Mouse (Mus musculus) lung, postnatal 14 days (tissue): ENCODE data around the gene 4921511M17Rik.
"Not testable (repeated sequence)": the region's sequence is repeated elsewhere in the genome, so short reads cannot be mapped to it uniquely, and the experiment has no call there.

Experiments used
- DNase-seq: peaks from one replicate; pipeline ENCODE4 v3.0.0; 2021

4921511M17Rik gene

DNA sequence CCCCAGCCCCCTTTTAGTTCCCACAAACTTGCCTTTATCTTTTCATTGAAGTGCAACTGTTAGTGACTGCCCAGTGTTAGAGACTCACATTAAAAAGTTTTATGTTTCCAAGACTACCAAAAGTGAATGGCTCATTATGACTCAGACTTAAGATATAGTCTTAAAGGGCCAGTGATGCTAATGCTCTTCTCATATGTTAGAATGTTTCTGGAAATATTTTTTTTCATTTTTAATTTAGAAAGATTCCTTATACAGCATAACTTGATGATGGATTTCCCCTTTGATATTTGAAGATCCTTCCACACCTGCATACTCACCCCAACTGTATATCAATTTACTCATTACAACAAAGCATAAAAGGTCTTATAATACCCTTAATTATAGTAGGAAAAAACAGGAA is at the start of gene 4921511M17Rik:
Gene 4921511M17Rik (minus strand): TSS at position 101 of the 400 bp plus-strand sequence.
- DNase-seq: not testable (repeated sequence)

DNA sequence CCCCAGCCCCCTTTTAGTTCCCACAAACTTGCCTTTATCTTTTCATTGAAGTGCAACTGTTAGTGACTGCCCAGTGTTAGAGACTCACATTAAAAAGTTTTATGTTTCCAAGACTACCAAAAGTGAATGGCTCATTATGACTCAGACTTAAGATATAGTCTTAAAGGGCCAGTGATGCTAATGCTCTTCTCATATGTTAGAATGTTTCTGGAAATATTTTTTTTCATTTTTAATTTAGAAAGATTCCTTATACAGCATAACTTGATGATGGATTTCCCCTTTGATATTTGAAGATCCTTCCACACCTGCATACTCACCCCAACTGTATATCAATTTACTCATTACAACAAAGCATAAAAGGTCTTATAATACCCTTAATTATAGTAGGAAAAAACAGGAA is 21.3 kb upstream of the 4921511M17Rik start, which contains the start of gene Gm10057:
Gene Gm10057 (minus strand): TSS at position 101 of the 400 bp plus-strand sequence.
- DNase-seq: not testable (repeated sequence)

DNA sequence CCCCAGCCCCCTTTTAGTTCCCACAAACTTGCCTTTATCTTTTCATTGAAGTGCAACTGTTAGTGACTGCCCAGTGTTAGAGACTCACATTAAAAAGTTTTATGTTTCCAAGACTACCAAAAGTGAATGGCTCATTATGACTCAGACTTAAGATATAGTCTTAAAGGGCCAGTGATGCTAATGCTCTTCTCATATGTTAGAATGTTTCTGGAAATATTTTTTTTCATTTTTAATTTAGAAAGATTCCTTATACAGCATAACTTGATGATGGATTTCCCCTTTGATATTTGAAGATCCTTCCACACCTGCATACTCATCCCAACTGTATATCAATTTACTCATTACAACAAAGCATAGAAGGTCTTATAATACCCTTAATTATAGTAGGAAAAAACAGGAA is 21.1 kb downstream of the 4921511M17Rik start, which contains the start of gene Samt1:
Gene Samt1 (minus strand): TSS at position 101 of the 400 bp plus-strand sequence.
- not testable (repeated sequence) for DNase-seq

DNA sequence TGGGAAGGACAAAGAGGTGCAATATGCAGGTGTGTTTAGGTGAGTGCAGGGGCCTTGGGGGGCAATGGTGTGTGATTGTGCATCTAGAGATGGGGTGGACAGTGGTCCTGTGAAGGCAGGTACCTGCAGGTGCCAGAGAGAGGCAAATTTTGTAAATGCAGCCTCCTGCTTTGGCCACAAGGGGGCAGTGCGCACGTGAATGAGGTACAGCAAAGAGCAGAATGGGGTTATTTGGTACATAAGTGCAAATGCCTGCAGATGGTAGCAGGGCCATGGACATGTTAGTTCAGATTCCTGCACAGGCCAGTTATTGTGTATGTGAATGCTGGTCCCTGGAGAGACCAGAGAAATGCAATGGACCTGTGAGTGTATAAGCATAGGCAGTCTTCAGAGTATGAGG is 56.7 kb downstream of the 4921511M17Rik start:
- not testable (repeated sequence) for DNase-seq

DNA sequence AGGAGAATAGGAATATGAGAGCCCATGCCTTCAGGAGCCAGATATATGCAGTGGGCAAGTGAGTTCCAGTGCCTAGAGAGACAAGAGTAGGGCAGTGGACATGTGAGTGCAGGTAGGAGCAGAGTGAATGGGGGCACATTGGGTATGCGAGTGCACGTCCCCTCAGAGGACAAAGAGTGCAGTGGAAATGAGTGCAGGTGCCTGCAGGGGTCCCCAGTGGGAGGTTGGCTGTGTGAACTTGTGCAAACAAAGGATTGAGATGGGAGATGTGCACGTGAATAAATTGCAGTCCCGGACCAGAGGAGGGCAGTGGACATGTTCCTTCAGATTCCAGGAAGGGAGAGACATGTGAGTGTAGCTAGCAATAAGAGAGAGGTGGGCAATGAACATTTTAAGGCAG is 57.2 kb downstream of the 4921511M17Rik start:
- not testable (repeated sequence) for DNase-seq

DNA sequence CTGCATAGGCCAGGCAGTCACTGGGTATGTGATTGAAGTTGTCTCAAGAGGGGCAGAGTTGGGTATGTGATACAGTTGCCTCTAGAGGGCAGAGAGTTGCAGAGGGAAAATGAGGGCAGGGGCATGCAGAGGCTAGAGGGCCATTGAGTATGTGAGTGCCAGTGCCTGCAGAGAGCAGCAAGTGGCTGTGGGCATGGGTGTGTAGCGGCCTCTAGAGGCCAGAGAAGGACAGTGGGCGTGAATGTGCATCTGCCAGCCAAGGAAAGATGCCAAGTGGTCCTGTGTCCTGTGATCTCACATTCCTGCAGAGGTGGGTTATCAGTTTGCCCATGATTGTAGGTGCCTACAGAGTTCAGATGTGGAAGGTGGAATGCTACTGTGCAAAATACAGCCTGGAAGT is 59.2 kb downstream of the 4921511M17Rik start:
- no peak for DNase-seq
